Mouse (Mus musculus): ENCODE measurements at regions not wholly inside any gene's neighbourhood (a gene's known extent, or its start where the extent isn't known, plus 50 kb on each side); places are given as distances from the start of the nearest gene placed in this dataset.

GRCm38 (mm10) chr7:129936731-129937130 is 345.1 kb downstream of the Wdr11 start:
- no peak for DNase-seq

GRCm38 (mm10) chr7:129937715-129938114 is 346.1 kb downstream of the Wdr11 start:
- no peak for DNase-seq

GRCm38 (mm10) chr7:129938141-129938540 is 346.5 kb downstream of the Wdr11 start:
- DNase-seq = no peak

DNA sequence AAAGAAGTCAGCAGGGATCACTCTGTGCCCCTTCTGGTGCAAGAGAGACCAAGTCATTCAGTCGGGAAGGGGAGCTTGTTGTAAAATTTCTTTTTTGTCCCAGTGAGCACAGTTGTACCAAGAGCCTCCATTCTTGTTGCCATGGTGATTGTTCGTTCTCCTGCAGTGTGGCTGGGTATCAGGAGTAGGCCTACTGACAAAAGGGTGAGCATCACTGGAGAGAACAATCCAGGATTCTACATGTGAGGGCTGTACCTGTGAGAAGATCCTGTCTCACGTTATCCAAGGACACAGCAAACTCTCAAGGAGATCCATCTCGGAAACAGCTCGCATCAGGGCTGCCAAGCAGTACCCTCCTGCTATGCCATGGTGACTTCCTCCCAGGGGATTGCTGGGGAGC is 347.6 kb downstream of the Wdr11 start:
- DNase-seq = no peak

DNA sequence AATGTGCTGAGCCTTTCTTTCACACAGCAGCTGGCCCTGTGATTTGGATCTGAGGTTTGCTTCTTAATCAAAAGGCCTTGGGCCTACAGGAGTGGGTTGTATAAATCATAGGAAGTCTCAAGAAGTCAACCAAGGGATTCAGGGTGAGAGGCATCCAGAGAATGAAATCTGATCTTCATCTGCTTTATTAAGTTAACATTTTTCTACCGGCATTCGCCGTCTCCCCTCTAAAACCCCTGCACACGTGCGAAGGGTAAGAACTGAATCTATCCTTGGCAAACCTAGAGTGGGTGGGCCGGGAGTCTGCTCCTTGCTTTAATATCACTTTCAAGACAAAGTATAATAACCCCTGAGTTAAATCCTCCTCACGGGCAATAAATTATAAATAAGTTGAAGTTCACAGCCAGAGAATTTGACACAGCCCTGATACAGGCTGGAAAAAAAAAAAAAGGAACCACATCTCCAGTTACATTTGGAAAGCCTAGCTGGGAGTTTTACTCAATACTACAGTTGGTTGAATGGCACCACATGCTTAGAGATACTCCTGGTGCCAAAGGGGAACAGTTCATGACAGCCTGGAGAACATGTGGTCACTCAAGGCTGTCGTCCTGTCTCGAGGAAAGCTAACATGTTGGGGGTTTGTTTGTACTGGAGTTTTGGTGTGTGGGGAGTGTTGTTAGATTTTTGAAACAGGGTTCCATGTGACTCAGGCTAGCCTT is 349.8 kb downstream of the Wdr11 start:
- DNase-seq = no peak

- no peak for DNase-seq
Measured at GRCm38 (mm10) chr7:129948613-129949110, 357.0 kb downstream of the Wdr11 start.

DNA sequence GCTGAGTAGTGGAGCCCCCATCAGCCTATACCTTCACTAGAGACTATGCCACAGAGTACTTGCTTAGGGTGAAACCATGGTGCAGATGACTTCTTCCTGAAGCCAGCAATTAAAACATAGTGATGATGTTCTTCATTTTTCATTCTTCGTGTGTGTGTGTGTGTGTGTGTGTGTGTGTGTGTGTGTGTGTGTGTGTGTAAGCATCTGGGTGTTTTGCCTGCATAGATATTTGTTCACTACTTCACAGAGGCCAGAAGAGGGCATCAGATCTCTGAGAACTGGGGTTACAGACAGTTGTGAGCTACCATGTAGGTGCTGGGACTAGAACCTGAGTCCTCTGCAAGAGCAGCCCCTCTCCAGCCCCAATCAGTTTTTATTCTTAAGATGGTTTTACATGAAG is 358.8 kb downstream of the Wdr11 start:
- no peak for DNase-seq

DNA sequence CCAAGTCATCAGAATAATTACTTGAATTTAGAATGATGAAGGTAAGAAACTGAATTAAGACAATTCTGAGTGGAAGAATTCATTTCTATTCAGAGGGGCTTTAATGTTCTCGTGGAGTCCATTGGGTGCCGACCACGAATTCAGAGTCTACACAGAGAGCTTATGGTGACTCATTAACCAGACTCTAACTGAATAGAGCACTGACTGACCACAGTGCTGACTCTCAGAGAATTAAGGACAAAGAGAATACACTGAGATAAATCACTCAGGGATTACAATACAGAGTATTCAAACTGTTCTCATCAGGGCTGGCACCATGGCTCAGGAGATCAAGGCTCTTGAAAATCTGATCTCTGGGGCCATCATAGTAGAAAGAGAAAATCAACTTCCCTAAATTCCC is 366.7 kb downstream of the Wdr11 start:
- no peak for DNase-seq

DNA sequence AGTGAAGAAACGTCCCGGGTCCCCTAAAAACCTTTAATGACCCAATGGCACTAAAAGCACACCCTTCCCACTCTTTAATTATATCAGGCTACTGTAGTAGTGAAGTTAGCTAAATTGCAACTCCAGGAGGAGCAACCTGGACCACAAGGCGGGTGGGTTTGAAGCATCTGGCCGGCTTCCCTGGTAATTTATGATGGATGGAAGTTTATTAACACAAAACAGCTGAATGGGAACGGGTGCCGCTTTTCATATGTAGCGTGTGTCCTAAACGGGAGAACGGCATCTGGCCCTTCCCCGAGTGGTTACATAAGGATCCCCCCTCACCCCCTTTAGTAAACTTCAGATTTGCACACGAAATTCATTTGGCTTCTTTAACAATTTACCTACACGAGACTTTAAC is 370.9 kb downstream of the Wdr11 start:
- no peak for DNase-seq

- DNase-seq = no peak
Measured at GRCm38 (mm10) chr7:129964192-129964591, 372.5 kb downstream of the Wdr11 start.

GRCm38 (mm10) chr7:129965281-129966051 is 373.8 kb downstream of the Wdr11 start:
- DNase-seq = no peak

DNA sequence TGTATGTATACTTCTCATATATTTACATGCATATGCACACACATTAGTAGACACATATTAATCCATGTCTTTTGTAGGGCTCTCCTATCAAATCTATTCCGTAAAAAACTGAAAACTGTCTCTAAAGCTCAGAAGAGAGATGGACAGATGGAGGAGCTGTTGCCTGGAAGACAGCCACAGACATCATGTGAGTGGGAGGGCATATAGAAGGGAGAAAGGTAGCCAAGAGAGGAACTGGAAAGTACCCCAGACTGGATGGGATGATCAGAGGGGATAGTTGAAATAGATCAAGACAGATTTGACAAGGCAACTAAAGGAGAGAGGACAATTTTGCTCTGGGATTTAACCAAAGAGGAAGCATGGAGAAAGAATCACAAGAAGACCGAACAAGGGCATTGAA is 375.1 kb downstream of the Wdr11 start:
- DNase-seq = no peak

DNA sequence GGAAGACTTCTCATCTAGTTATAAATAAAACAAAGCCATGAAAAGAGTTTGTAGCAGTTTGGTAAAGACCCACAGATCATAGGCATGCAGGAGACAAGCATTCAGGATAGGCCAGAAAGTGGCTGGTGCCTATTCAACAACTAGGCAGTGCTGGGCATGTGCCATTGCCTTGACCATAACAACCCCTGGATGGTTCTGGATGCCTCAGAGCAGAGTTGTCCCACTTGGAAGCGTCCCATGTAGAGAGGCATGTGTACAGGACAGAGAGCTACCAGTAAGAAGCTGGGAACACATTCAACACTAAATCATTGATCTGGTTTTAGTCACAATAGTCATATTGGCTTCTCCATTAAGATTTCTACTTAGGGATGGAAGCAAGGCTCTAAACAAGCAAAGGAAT is 378.5 kb downstream of the Wdr11 start:
- DNase-seq = no peak

GRCm38 (mm10) chr7:129974206-129974605 is 382.5 kb downstream of the Wdr11 start:
- no peak for DNase-seq

- DNase-seq = no peak
Measured at GRCm38 (mm10) chr7:129974837-129975236, 383.2 kb downstream of the Wdr11 start.

DNA sequence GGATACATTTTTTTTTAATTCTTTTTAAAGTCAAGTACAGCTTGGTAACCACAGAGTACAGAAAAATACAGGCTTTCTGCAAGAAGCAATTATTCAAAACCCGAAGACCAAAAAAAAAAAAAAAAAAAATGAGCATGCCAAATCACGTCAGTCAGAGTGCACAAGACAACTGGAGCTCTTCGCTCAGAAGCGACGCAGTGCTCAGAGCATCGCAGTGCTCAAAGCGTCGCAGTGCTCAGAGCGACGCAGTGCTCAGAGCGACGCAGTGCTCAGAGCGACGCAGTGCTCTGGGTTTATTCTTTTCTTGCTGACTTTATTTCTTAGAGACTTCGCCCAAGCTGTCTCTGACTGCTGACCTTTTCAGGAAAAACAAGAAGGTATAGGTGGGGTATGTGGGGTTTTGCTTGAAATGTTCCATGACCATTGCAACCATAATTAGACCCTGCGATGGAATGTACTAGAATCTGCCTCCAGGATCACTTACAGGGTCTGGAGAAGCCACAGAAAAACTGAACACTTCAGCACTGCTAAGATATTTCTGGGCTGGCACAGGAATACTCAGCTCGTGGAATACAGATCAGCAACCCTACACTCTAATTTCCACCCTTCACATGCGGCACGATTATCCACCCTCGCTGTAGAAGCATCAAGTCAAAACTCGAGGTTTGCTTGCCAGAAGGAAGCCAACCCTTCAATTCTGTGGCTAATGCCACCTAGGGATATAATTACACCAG is 384.3 kb downstream of the Wdr11 start:
- no peak for DNase-seq

- DNase-seq = no peak
Measured at GRCm38 (mm10) chr7:129978576-129978975, 386.9 kb downstream of the Wdr11 start.

DNA sequence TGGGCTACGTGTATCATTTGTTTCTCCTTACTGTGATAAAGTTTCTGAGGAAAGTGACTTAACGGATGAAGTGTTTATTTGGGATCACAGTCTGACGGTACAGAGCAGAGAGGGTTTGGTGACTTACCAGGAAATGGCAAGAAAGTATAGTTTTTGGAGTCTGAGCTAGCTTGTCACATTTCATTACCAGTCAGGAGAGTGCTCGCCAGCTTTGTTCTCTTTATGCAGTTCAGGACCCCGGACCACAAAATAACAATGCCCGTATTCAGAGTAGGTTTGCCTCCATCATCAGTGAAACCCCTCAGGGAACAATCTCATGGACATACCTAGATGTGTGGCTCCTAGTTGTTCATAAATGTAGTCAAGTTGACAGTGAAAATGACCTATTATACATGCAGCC is 387.7 kb downstream of the Wdr11 start:
- no peak for DNase-seq

GRCm38 (mm10) chr7:129980501-129980900 is 388.8 kb downstream of the Wdr11 start:
- no peak for DNase-seq

DNA sequence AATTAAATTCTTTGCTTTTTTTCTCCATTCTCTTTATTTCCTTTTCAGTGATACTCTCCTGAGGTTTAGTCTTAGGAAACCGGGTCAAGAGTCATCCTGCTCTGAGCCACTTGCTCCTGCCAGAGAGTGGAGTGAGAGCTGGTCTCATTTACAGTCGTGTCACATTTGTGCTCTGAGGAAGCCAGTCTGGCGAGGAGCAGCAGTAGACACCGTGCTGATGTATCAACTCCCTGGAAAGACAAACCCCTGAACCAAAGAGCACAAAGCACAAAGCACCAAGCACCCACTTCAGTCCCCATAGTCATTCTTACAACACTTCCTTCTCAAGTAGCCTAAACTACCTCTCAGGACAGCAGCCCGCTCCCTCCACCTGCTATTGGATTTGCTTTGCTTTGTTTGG is 390.7 kb downstream of the Wdr11 start:
- DNase-seq = no peak

- DNase-seq = no peak
Measured at GRCm38 (mm10) chr7:129983601-129984120, 392.0 kb downstream of the Wdr11 start.

DNA sequence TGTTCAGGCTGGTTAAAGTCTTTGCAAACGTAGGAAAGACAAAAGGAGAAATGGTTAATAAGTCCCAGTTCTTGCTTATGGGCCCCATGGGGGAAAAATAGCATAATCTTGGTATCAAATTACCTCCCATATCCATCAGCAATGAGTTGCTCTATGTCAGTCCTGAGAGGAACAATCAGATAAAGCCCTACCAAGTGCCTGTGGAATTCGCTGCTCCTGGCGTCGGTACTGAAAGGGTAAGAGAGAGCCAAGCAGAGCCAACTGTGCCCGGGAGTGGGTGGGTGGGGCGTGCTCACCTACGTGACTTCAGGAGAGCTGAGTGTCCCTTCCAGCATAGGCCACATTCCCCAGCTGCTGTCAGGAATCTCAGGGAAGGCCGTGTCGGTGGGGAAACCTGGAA is 392.7 kb downstream of the Wdr11 start:
- DNase-seq = no peak

DNA sequence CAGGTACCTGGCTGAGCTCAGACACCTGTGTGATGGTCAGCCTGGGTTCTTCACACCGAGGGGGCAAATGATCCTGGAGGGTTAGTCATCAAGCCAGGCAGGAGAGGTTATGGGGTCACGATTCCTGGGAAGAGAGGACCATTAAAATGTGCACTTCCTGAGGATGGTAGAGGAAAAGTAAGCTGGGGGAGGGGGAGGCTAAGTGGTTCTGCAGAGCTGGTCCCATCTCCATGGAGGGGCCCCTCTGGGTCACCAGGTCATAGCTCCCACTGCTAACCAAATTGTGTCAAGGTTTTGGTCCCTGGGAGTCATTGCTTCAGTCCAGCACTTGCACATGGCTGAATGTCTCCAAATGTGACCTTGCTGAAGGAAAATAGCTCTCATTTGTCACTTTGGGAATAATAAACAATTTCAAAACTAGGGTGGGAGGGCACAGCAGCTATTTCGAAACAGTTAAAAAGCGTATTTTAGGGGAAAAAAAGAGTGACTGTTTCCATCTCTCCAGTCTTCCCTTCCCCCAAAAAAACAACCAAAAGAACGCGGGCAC is 395.5 kb downstream of the Wdr11 start:
- DNase-seq = no peak

Measured in thymus, postnatal 36 days (tissue).